Mouse (Mus musculus): Measurements from ENCODE around the gene Shd.

GRCm38 (mm10) chr17:55950601-55951000 lies 19.7 kb upstream of the Shd start:
- no peak for TF ChIP-seq FLI1 (IDR thresholded peaks at IDR 0.05; ENCODE audit: low read length)
- no peak for TF ChIP-seq GATA1 (IDR thresholded peaks at IDR 0.05; ENCODE audit: borderline replicate concordance, low read length)
